Mouse (Mus musculus) MEL (cell line): ENCODE data around the gene Shcbp1l.
"Not testable (repeated sequence)": the region's sequence is repeated elsewhere in the genome, so short reads cannot be mapped to it uniquely, and the experiment has no call there.

ENCODE experiments used
- CTCF ChIP-seq, 3 experiments: IDR thresholded peaks in 2 of 3; conservative IDR thresholded peaks in 1 of 3; 2 replicates each; pipeline ENCODE4 v1.5.1; 2011 to 2012; ENCODE audit warnings: low read length in 3 of 3, low read depth in 2 of 3, mild to moderate bottlenecking in 2 of 3, improper control_type of control experiment in 1 of 3, inconsistent platforms in 1 of 3, mixed read lengths in 1 of 3, moderate library complexity in 1 of 3; ENCODE audit not compliant: control insufficient read depth in 1 of 3, insufficient read depth in 1 of 3, poor library complexity in 1 of 3, severe bottlenecking in 1 of 3
- EP300 ChIP-seq, 2 experiments: IDR thresholded peaks; 2 replicates each; pipeline ENCODE4 v1.6.1; 2011; ENCODE audit warnings: improper control_type of control experiment in 2 of 2, low read length in 2 of 2, low read depth in 1 of 2, mild to moderate bottlenecking in 1 of 2
- KAT2A ChIP-seq: conservative IDR thresholded peaks from 2 replicates; pipeline ENCODE4 v1.6.1; 2012; ENCODE audit warnings: low read depth, low read length, improper control_type of control experiment, inconsistent platforms
- POLR2A ChIP-seq, 2 experiments: IDR thresholded peaks; 2 replicates each; pipeline ENCODE4 v1.6.1; 2011 to 2012; ENCODE audit warnings: low read length in 2 of 2, mild to moderate bottlenecking in 2 of 2, control low read depth in 1 of 2, improper control_type of control experiment in 1 of 2, low read depth in 1 of 2, moderate library complexity in 1 of 2; ENCODE audit not compliant: control insufficient read depth in 1 of 2, insufficient read depth in 1 of 2, poor library complexity in 1 of 2
- SMC3 ChIP-seq: IDR thresholded peaks from 2 replicates; pipeline ENCODE4 v1.6.1; 2011; ENCODE audit warnings: low read depth, low read length, improper control_type of control experiment

DNA sequence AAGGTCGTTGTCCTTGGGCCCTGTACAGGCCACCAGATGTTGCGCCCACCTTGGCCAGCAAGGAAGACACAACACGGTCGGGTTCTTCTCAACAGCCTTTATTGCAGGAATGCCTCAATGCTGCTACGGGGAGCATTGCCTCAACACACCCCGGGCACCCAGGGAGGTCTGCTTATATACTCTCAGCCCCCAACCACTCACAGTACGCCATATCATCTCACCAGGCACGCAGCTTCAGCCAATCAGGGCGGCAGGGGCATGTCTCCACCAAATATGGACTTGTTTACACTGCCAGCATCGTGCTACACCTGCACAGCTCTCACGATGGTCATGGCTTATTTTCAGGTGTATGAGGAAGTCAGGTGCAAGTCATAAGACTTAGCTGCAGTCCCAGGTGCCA, 17.3 kb upstream of the Shcbp1l start:
- TF ChIP-seq CTCF (IDR thresholded peaks at IDR 0.05 in 2 of 3, conservative IDR thresholded peaks at IDR 0.05 in 1 of 3; ENCODE audit: control insufficient read depth in 1 of 3, insufficient read depth in 1 of 3, low read depth in 2 of 3, low read length in 3 of 3, poor library complexity in 1 of 3, severe bottlenecking in 1 of 3); SMC3; KAT2A; POLR2A (IDR thresholded peaks at IDR 0.05; ENCODE audit: control insufficient read depth in 1 of 2, insufficient read depth in 1 of 2, low read depth in 1 of 2, low read length in 2 of 2, poor library complexity in 1 of 2); EP300 (IDR thresholded peaks at IDR 0.05; ENCODE audit: low read depth in 1 of 2, low read length in 2 of 2): not testable (repeated sequence)
